Mouse (Mus musculus) midbrain, embryonic 14.5 days (tissue): ENCODE data around the gene Zfp385a. TPM values are rescaled to one million over a fixed set of nuclear protein-coding genes. Genes with fewer than 3 reads are reported as not detected.

Experiments
- ATAC-seq: fragments of 200-750 bp; cut with Nextera tagmentation; 2 replicates; pipeline ENCODE4 v1.8.0; 2017; ENCODE audit warnings: moderate number of reproducible peaks, moderate library complexity; ENCODE audit not compliant: low FRiP score, low TSS enrichment
- DNase-seq: peaks from one replicate; pipeline ENCODE4 v3.0.0-alpha.2; 2015
- H3K27ac ChIP-seq: fragments of 300-500 bp; sonication (generic); replicated peaks from 2 replicates; pipeline ENCODE4 v1.5.1; 2014; ENCODE audit warnings: mild to moderate bottlenecking, low read depth, low read length, moderate library complexity
- H3K27me3 ChIP-seq: fragments of 300-500 bp; sonication (generic); 2 replicates; pipeline ENCODE4 v1.6.1; 2014; ENCODE audit warnings: low read length, control low read depth, mixed read lengths; ENCODE audit not compliant: control insufficient read depth, insufficient read depth
- H3K36me3 ChIP-seq: fragments of 300-500 bp; sonication (generic); 2 replicates; pipeline ENCODE4 v1.6.1; 2014; ENCODE audit warnings: low read length, control low read depth; ENCODE audit not compliant: control insufficient read depth, insufficient read depth
- H3K4me1 ChIP-seq: fragments of 300-500 bp; sonication (generic); 2 replicates; pipeline ENCODE4 v1.6.1; 2014; ENCODE audit warnings: mild to moderate bottlenecking, antibody characterized with exemption, low read length, control low read depth; ENCODE audit not compliant: control insufficient read depth, insufficient read depth
- H3K4me2 ChIP-seq: fragments of 300-500 bp; sonication (generic); 2 replicates; pipeline ENCODE4 v1.6.1; 2014; ENCODE audit warnings: mild to moderate bottlenecking, low read length, moderate library complexity
- H3K4me3 ChIP-seq: fragments of 300-500 bp; sonication (generic); replicated peaks from 2 replicates; pipeline ENCODE4 v1.5.1; 2014; ENCODE audit warnings: low read depth, low read length
- H3K9ac ChIP-seq: fragments of 300-500 bp; sonication (generic); replicated peaks from 2 replicates; pipeline ENCODE4 v1.6.1; 2014; ENCODE audit warnings: mild to moderate bottlenecking, low read length, moderate library complexity
- H3K9me3 ChIP-seq: fragments of 300-500 bp; sonication (generic); 2 replicates; pipeline ENCODE4 v1.6.1; 2016; ENCODE audit warnings: low read length, control low read depth, mixed read lengths; ENCODE audit not compliant: control insufficient read depth
- WGBS: fragments of 180-500 bp; shearing (Covaris S2); extraction: QIAGEN DNeasy Blood & Tissue Kit; methylation state at CpG from one replicate; pipeline ENCODE4 v1.1.7; 2014; 5-methylcytosine and 5-hydroxymethylcytosine counted together
- polyA plus RNA-seq: library from polyadenylated mRNA; unstranded; fragments of >200 nt; fragmentation: Nextera tagmentation; extraction: Ambion mirVana; gene quantifications from 2 replicates; pipeline ENCODE4 v1.2.1, GENCODE M21; 2014

The Zfp385a gene
- polyA plus RNA-seq, 1 experiment from 2014 or later, result 20.9 TPM

DNA sequence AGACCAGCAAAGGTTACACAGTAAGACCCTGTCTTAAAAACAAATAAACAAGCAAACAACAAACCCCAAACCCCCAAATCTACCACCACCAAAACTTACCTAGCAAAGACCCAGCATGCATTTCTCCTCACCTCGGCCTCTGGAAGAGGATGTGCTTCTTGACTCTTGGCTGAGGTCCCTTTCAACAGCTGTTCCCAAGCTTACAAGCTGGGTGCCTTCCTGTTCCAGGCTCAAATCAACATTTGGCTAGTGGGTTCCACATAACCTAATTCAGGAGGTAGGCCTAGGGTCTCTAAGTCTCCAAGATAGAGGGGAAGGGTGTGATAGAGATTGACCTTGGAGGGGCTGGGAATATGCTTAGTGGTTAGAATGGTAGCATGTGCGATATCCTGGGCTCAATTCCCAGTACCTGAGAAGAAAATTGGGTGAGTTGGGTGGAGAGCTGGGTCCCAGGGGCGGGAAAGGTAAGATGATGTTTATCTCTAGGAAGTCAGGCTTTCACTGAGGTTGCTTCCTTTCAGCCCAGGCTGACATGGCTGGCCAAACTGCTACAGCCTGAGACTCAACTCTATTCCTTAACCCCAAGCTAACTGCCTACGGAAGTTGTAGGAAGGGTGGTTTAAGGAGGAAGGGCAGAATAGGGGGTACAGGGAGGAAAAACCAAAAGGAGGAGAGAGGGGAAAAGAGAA is 35.4 kb upstream of the Zfp385a start:
- Histone ChIP-seq H3K27ac (no peak overlapping the region), H3K4me2 (no peak overlapping the region), H3K9me3 (no peaks in the 10 kb centered on the region), H3K4me3 (no peak overlapping the region), H3K36me3 (no peaks in the 10 kb centered on the region), H3K4me1 (no peaks in the 10 kb centered on the region), H3K27me3 (no peaks in the 10 kb centered on the region), H3K9ac (no peak overlapping the region)
- ATAC-seq, result no peak
- WGBS, result 90% methylated on average over 4 of the region's 4 CpGs
- no peak for DNase-seq

DNA sequence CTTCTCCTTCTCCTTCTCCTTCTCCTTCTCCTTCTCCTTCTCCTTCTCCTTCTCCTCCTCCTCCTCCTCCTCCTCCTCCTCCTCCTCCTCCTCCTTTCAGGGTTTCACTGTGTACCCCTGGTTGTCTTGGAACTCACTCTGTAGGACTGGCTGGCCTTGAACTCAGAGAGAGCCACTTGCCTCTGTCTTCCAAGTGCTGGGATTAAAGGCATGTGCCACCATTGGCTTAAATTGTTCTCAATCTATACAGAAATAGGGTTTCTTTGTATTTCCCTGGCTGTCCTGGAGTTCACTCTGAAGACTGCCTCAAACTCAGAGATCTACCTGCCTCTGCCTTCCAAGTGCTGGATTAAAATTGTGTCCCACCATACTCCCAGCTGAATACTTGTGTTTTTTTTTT is 32.6 kb upstream of the Zfp385a start:
- H3K4me2 ChIP-seq, result no peak overlapping the region
- no peaks in the 10 kb centered on the region for H3K9me3 ChIP-seq
- H3K4me3 ChIP-seq, result no peak overlapping the region
- H3K36me3 ChIP-seq, result no peaks in the 10 kb centered on the region
- no peak overlapping the region for H3K27ac ChIP-seq
- H3K27me3 ChIP-seq, result no peaks in the 10 kb centered on the region
- no peak for DNase-seq
- H3K9ac ChIP-seq, result no peak overlapping the region
- no peaks in the 10 kb centered on the region for H3K4me1 ChIP-seq
- no peak for ATAC-seq

DNA sequence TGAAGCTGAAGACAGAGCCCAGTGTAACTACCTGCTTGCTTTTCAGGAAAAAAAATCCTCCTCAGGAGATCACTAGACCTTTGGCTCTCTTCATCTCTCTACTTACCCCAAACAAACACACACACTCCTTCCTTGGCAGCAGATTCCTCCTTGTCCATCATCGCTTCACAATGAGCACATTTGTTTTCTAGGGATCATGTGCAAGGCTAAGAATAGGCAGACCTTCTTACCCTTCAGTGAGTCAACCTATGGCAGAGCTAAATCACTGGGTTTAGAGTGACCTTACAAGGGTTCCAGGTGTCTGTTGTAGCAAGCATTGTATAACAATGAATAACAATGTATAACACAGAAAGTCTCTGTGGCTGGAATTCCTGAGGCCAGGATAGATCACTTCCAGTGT is 31.8 kb upstream of the Zfp385a start:
- Histone ChIP-seq H3K4me3 (no peak overlapping the region), H3K27ac (no peak overlapping the region), H3K27me3 (no peaks in the 10 kb centered on the region), H3K4me1 (no peaks in the 10 kb centered on the region), H3K9ac (no peak overlapping the region), H3K36me3 (no peaks in the 10 kb centered on the region), H3K4me2 (no peak overlapping the region), H3K9me3 (no peaks in the 10 kb centered on the region)
- 87% methylated on average over 1 of the region's 1 CpGs for WGBS
- ATAC-seq, result no peak
- no peak for DNase-seq

DNA sequence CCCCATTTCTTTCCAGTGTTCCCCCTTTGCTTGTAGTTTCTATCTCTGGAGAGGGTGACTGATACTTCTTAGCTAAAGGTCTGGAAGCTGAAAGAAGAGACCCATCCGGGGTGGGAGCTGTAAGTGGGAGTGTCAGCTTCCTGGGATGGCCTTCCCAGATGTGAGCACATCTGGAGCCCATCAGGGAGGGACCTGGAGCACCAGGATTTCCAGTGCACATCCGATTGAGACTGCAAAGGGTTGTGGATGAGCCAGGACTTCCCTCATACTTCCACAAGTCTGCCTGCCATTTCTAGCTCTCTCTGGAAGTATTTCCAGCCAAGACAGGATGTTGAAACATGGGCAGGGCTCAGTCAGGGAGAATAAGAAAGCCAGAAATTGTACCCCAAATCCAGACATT is 31.3 kb upstream of the Zfp385a start:
- H3K36me3 ChIP-seq, result no peaks in the 10 kb centered on the region
- 35% methylated on average over 2 of the region's 2 CpGs for WGBS
- no peaks in the 10 kb centered on the region for H3K9me3 ChIP-seq
- no peak for ATAC-seq
- peaks cover 4% of the 10 kb centered on the region; the same call in 1 of the 2 replicates for H3K4me1 ChIP-seq
- no peak overlapping the region for H3K4me2 ChIP-seq
- H3K9ac ChIP-seq, result no peak overlapping the region
- no peak overlapping the region for H3K27ac ChIP-seq
- H3K27me3 ChIP-seq, result 0 out of 2 replicates have a peak, but pooled peaks cover 2% of the 10 kb centered on the region
- DNase-seq, result no peak
- no peak overlapping the region for H3K4me3 ChIP-seq

DNA sequence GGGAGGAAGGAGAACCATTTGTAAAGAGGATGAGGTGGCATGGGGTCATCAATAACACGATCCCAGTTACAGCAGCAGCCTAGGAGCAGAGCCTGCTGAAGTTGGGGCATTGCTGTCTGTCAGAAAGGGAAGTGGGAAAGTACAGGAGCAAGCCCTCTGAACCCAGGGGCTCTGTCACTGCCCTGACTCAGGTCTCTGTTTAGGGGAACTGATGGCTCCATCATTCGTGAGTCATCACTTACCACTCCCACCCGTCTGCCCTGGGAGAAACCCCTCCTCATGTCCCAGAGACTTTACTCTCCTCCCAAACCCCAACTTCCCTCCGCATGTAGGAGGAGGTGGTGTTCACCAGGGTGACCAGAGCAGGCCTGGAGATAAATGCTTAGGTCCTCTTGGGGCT is 30.6 kb upstream of the Zfp385a start:
- Histone ChIP-seq H3K4me1 (peaks cover 12% of the 10 kb centered on the region), H3K4me2 (no peak overlapping the region), H3K9ac (no peak overlapping the region), H3K36me3 (no peaks in the 10 kb centered on the region), H3K27me3 (0 out of 2 replicates have a peak, but pooled peaks cover 4% of the 10 kb centered on the region), H3K4me3 (no peak overlapping the region), H3K9me3 (no peaks in the 10 kb centered on the region), H3K27ac (no peak overlapping the region)
- WGBS, result 65% methylated on average over 4 of the region's 4 CpGs
- DNase-seq (no peak), ATAC-seq (no peak)

DNA sequence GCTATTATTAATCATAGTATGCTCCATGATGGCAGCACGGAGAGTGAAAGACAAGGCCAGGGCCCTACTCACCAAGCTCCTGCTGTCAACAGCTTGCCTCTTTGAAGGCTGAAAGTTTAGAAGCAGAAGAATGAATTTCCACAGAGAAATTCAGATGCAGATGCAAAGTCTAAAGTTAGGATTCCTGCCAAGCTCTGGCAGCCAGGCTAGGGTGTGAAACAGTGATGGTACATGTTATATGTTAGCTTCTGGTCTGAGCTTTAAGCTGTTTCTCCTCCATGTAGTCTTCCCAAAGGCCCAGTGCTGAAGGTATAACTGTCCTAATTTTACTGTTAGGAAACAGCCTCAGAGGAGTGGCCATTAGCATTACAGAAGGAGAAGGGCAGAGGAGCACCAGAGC is 29.2 kb upstream of the Zfp385a start:
- ATAC-seq (no peak), DNase-seq (no peak)
- Histone ChIP-seq H3K4me1 (peaks cover 13% of the 10 kb centered on the region), H3K27ac (no peak overlapping the region), H3K9me3 (no peaks in the 10 kb centered on the region), H3K4me3 (no peak overlapping the region), H3K9ac (no peak overlapping the region), H3K27me3 (0 out of 2 replicates have a peak, but pooled peaks cover 4% of the 10 kb centered on the region), H3K4me2 (no peak overlapping the region), H3K36me3 (no peaks in the 10 kb centered on the region)
- 81% methylated on average over 1 of the region's 1 CpGs for WGBS

DNA sequence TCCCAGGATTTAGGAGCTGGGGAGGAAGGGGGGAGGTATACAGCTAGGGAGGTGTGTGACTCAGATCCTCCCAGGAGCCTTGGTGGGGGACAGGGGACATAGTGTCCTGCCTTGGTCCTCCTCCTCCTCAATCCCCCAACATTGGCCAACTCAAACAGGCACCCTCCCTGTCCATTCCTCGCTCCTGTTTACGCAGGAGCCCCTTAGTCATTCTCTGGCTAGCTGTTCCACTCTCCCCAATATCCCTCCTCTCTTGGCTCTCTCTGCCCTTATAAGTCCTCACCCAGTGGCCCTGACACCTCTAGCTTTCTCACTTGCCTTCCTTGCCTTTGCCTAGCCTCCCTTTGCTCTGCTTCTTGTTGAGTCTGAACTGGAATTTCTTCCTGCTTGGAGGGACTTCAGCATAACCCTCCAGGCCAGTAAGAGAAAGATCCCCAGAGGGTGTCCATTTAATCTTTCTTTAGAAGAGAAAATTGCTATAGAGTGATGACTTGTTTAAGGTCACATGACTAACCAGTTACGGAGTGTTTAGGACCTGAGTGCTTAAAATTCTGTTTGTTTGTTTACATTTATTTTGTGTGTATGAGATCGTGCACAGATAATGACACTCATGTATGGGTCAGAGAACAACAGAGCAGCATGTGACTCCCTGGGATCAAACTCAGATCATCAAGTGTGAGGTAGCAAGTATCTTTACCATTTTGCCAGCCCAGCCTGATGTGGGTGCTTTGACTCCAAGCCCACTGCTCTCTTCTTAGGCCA is 28.5 kb upstream of the Zfp385a start:
- H3K4me2 ChIP-seq, result no peak overlapping the region
- no peaks in the 10 kb centered on the region for H3K36me3 ChIP-seq
- 0 out of 2 replicates have a peak, but pooled peaks cover 4% of the 10 kb centered on the region for H3K27me3 ChIP-seq
- WGBS, result 81% methylated on average over 4 of the region's 4 CpGs
- ATAC-seq (no peak), DNase-seq (no peak)
- H3K9me3 ChIP-seq, result no peaks in the 10 kb centered on the region
- H3K4me1 ChIP-seq, result peaks cover 13% of the 10 kb centered on the region
- no peak overlapping the region for H3K27ac ChIP-seq
- no peak overlapping the region for H3K9ac ChIP-seq
- no peak overlapping the region for H3K4me3 ChIP-seq

DNA sequence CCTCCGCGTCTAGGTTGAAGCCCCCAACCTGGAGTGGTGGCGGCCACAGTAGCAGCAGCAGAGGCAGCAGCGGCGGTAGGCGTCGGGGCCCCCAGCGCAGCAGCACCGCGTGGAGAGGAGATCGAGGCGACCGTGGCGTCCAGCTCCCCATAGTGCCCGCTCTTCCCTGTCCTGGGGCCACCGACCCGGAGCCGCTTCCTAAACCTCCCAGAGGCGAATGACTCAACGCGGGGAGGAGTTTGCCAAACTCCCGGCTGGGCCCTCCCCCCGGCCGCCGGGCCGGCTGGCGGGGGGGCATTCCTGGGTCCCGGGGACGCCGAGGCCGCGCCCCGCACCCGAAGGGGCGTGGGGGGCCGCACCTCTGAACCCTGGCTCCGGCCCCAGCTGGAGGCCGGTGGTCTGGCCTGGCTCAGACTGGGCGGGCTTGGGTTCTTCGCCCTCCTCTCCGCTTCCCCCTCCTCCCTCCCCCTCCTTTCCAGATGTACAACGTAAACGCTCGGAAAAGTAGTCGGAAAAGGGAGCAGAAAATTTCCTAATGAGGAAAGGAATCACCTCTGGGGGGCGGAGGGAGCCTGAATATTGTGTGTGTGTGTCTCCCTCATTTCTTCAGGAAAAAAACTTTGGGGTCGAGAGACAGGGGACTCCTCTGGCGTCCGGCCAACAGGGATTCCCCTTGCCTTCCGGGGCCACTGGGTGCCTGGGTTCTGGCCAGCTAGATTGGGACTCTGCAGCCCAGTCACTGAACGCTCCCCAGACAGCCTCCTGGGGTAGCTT is 26.7 kb upstream of the Zfp385a start, which contains the start of gene Itga5:
Gene Itga5 (minus strand): TSS at position 388 of the 774 bp plus-strand sequence.
- Histone ChIP-seq H3K27me3 (0 out of 2 replicates have a peak, but pooled peaks cover 4% of the 10 kb centered on the region), H3K4me1 (peaks cover 13% of the 10 kb centered on the region), H3K4me3 (peak within 1 kb of the TSS; percentile 47), H3K4me2 (peak within 1 kb of the TSS; percentile 90), H3K36me3 (no peaks in the 10 kb centered on the region), H3K9me3 (no peaks in the 10 kb centered on the region), H3K27ac (no peak within 1 kb of the TSS), H3K9ac (peak within 1 kb of the TSS; percentile 54)
- WGBS, result under 1% methylated on average over 48 of the region's 51 CpGs
- ATAC-seq (peak; percentile 53; the same call in 1 of the 2 replicates), DNase-seq (peak; percentile 60)
